13 mouse cellular contexts compared by ENCODE assay signal in the genomic region with DNA sequence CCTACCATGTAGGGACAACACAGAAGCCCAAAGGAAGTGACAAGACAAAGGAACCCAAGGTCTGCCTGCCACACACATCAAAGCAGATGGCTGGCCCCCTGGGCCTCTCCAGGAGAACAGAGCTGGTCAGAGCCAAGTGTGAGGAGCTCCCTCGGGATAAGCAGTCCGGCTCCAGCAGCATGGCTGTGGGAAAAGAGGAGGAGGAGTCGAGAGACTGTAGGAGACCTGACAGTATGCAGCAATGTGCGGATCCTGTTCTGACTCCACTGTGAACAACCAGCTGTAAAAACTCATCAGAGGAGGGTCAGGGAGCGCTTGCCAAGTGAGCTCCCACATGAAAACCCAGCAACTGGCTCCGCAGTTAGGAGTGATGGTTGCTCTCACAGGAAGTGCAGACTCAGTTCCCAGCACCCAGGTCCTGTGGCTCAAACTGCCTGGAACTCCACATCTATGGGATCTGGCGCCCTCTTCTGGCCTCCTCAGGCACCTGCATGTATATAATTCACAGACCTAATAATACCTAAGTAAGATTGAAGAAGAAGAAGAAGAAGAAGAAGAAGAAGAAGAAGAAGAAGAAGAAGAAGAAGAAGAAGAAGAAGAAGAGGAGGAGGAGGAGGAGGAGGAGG.
DNase-seq lines count a peak whose midpoint lies in the region; ATAC-seq and TF ChIP-seq lines count a peak whose summit lies in the region.
"Had no signal": no experiment of that assay in that cellular context is flagged by ENCODE, and none has a peak within 500 bp of the region (broad histone marks: within the 10 kb centered on the region; RNA-seq: fewer than 3 reads in every experiment).

No protein-coding gene starts in this region.

- no peak overlapping the region for H3K9ac ChIP-seq in heart, adult 2 months (ENCODE audit: low read depth, low read length)
- H3K9ac ChIP-seq in MEL (ENCODE audit: control insufficient read depth, low read depth, low read length, poor library complexity, severe bottlenecking), result no peak overlapping the region
- H3K9ac ChIP-seq: liver, embryonic 15.5 days had no signal

- no peak overlapping the region for H3K4me3 ChIP-seq in heart, adult 2 months
- no peak overlapping the region for H3K4me3 ChIP-seq in lung, adult 2 months (replicated peaks; ENCODE audit: extremely low read depth, low read depth, low read length)
- H3K4me3 ChIP-seq in MEL (ENCODE audit: control insufficient read depth in 1 of 2, insufficient read depth in 1 of 2, low read depth in 2 of 2, low read length in 2 of 2), result no peak overlapping the region
- H3K4me3 ChIP-seq: liver, embryonic 15.5 days; myocyte had no signal

- peak overlapping the region; percentile 38 for H3K27ac ChIP-seq in heart, adult 2 months
- H3K27ac ChIP-seq in MEL (ENCODE audit: control insufficient read depth, low read depth, low read length), result no peak overlapping the region
- H3K27ac ChIP-seq: liver, embryonic 15.5 days had no signal

- no peak for TF ChIP-seq EP300 in heart, adult 2 months (IDR thresholded peaks at IDR 0.05; ENCODE audit: insufficient read depth, low read depth, low read length)
- TF ChIP-seq EP300 in MEL (IDR thresholded peaks at IDR 0.05; ENCODE audit: low read depth in 1 of 2, low read length in 2 of 2), result no peak

- 69% methylated on average over 7 of the region's 7 CpGs for WGBS in heart, adult 2 months
- 85% methylated on average over 7 of the region's 7 CpGs for WGBS in lung, adult 2 months

- peak; percentile 21 for TF ChIP-seq RAD21 in MEL (IDR thresholded peaks at IDR 0.05; ENCODE audit: low read depth, low read length)

- no peaks in the 10 kb centered on the region for H3K79me2 ChIP-seq in heart, adult 2 months (replicated peaks; ENCODE audit: control insufficient read depth, insufficient read depth, low read length)
- no peaks in the 10 kb centered on the region for H3K79me2 ChIP-seq in MEL (ENCODE audit: control insufficient read depth, insufficient read depth, low read length, poor library complexity)

- no peak for TF ChIP-seq POLR2A in heart, adult 2 months (IDR thresholded peaks at IDR 0.05; ENCODE audit: insufficient read depth, low read depth, low read length)
- TF ChIP-seq POLR2A in lung, adult 2 months (IDR thresholded peaks at IDR 0.05; ENCODE audit: borderline replicate concordance, extremely low read depth, low read depth, low read length), result no peak
- no peak for TF ChIP-seq POLR2A in MEL (IDR thresholded peaks at IDR 0.05; ENCODE audit: control insufficient read depth in 1 of 2, insufficient read depth in 1 of 2, low read depth in 1 of 2, low read length in 2 of 2, poor library complexity in 1 of 2)

- peak in 1 of 2 experiments; percentile 36 for DNase-seq in heart, adult 2 months
- no peak for DNase-seq in heart, postnatal 25 days (ENCODE audit: low spot score)
- no peak for DNase-seq in lung, adult 2 months
- no peak for DNase-seq in lung, postnatal 14 days
- peak; percentile 30 for DNase-seq in MEL (ENCODE audit: low read depth, low spot score)
- DNase-seq in induced T-regulatory cell, adult 2 months (ENCODE audit: low read depth), result peak; percentile 44
- DNase-seq in spleen, postnatal 14 days (ENCODE audit: low spot score in 2 of 2), result no peak
- DNase-seq: cerebellum, postnatal 36 days had no signal

- TF ChIP-seq CTCF in heart, adult 2 months (IDR thresholded peaks at IDR 0.05), result peak; percentile 16; the same call in 1 of the 2 replicates
- TF ChIP-seq CTCF in lung, adult 2 months (IDR thresholded peaks at IDR 0.05; ENCODE audit: insufficient read depth, low read length), result 0 out of 2 replicates have a peak, but pooled peaks have one; percentile 3
- peak in 2 of 3 experiments; percentile 45 to 55; a peak in 5 of 6 replicates for TF ChIP-seq CTCF in MEL (IDR thresholded peaks at IDR 0.05 in 2 of 3, conservative IDR thresholded peaks at IDR 0.05 in 1 of 3; ENCODE audit: control insufficient read depth in 1 of 3, insufficient read depth in 1 of 3, low read depth in 2 of 3, low read length in 3 of 3, poor library complexity in 1 of 3, severe bottlenecking in 1 of 3)

- no peaks in the 10 kb centered on the region for H3K9me3 ChIP-seq in MEL (replicated peaks; ENCODE audit: insufficient read depth, low read length)
- H3K9me3 ChIP-seq: liver, embryonic 15.5 days had no signal

- no peak for ATAC-seq in activated CD4-positive, CD25-positive, alpha-beta regulatory T cell, adult 4 months
- ATAC-seq: forebrain, embryonic 16.5 days; intestine, embryonic 16.5 days had no signal

- intact Hi-C loops in heart, adult 2 months (cut with DNase I), result loop anchor here (2.0 kb wide), 1 partner anchor 62 kb away; no protein-coding TSS in a partner anchor
- intact Hi-C loops in heart, postnatal 25 days (cut with DNase I), result no loop called here

- H3K36me3 ChIP-seq in heart, adult 2 months (ENCODE audit: control insufficient read depth, insufficient read depth, low read length), result no peaks in the 10 kb centered on the region
- no peaks in the 10 kb centered on the region for H3K36me3 ChIP-seq in MEL (ENCODE audit: control insufficient read depth in 1 of 2, insufficient read depth in 2 of 2, low read length in 2 of 2)
- H3K36me3 ChIP-seq: liver, embryonic 15.5 days had no signal

- peaks cover 1% of the 10 kb centered on the region for H3K4me1 ChIP-seq in heart, adult 2 months (ENCODE audit: control insufficient read depth, insufficient read depth, low read length)
- no peaks in the 10 kb centered on the region for H3K4me1 ChIP-seq in lung, adult 2 months (ENCODE audit: control insufficient read depth, insufficient read depth, low read length)
- no peaks in the 10 kb centered on the region for H3K4me1 ChIP-seq in MEL (ENCODE audit: control insufficient read depth in 1 of 2, insufficient read depth in 2 of 2, low read length in 2 of 2)

- H3K27me3 ChIP-seq in heart, adult 2 months (ENCODE audit: control insufficient read depth, insufficient read depth, low read length), result no peaks in the 10 kb centered on the region
- peaks cover 0 to 2% of the 10 kb centered on the region in 2 experiments; a peak in 1 of 4 replicates for H3K27me3 ChIP-seq in MEL (ENCODE audit: control insufficient read depth in 1 of 2, insufficient read depth in 2 of 2, low read length in 2 of 2)
- H3K27me3 ChIP-seq: liver, embryonic 15.5 days had no signal

TF ChIP-seq in MEL, 35 proteins besides CTCF, POLR2A, EP300 and RAD21:
- TF ChIP-seq E2F4 (IDR thresholded peaks at IDR 0.05; ENCODE audit: borderline replicate concordance, low read depth, low read length) (no peak), SMC3 (IDR thresholded peaks at IDR 0.05; ENCODE audit: low read depth, low read length) (peak; percentile 25)

Comparison
In these comparisons a context has a peak if more than half of its experiments do, and no peak if none do; other contexts are left out.
1. DNase-seq: peak in MEL (single experiment) and induced T-regulatory cell, adult 2 months (single experiment); none in heart, postnatal 25 days (single experiment), lung, adult 2 months (single experiment), lung, postnatal 14 days (single experiment) and spleen, postnatal 14 days (0 of 2).
2. Peak in every context shown above with its lines, with median percentiles within 50 percentile points of each other: CTCF ChIP-seq.